Mouse (Mus musculus): ENCODE results near the gene Cox15.

Gene Cox15

DNA sequence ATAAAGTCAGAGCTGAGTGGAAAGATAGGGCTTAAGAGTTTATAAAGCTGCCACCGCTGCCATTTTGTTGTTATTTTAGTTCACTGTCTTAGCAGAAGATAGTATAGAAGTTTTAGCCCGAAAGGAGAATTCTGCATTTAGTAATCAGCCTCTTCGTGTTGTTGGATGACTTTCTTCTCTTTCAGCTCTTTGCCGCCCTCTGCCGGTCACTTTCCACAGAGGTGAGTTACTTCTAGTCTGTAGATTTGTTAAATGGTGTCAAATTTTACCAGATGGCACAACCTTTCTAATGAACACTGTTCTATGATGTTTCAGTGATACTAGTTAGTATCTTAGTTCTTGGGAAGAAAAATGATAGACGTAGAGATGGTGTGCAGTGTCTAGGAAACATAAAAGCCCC is 7.7 kb upstream of the Cox15 start:
- DNase-seq, result peak; percentile 35

DNA sequence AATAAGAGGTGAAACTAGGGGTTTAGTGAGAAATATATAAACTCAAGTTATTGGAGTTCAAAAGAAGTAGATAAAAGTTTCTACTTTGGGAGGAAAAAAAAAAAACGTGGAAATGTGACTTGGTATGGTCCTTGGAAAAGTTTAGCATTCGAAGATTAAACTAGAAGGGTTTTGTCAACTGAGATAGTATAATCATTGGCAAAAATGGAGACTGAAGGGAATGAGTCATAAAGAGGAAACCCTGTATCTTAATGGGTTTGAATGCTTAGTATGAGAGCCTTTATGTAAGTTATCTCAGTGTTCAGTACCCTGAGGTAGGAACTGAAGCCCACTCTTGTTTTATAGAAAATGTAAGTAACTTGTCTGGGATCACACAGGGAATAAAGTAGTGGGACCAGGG is 2.1 kb upstream of the Cox15 start:
- no peak for DNase-seq

DNA sequence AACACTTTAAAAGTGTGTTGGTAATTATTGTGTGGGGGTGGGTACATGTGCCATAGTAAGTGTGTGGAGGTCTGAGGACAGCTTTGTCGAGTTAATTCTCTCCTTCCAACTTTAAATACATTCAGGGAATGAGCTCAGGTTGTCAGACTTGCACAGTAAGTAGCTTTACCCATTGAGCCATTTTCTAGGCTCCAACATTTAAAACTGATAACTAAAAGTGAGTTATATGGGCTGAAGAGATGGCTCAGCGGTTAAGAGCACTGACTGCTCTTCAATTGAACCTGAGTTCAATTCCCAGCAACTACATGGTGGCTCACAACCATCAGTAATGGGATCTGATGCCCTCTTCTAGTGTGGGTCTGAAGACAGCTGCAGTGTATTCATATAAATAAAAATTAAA is 1.4 kb upstream of the Cox15 start:
- DNase-seq, result no peak

DNA sequence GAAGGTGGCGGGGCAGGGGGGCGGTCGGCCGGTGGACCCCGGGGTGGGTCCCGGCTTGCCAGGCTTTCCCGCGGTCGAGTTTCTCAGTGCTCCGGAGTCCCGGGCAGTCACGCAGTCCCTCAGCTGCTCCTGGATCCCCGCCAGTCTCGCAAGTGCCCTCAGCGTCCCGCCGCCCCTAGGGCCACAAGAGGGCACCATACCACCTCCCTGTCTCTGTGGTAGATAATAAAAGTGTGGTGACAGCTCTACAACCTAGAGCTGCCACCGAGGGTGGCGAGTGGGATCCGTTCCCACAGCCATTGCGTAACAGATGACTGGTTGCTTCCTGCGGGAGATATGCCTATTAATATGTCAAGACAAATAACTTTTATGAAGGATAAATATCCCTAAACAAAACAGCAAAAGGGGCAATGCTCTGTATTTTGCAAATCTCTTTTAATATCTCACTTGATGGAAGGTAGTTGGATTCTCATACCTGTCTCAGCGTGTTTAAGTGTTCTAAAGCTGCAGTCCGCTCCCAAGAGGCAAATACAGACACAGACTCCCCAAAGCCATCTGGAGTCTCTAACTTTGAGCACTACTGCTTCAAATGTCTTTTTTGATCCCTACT is 531 bp upstream of the Cox15 start:
- DNase-seq, result peak; percentile 93

DNA sequence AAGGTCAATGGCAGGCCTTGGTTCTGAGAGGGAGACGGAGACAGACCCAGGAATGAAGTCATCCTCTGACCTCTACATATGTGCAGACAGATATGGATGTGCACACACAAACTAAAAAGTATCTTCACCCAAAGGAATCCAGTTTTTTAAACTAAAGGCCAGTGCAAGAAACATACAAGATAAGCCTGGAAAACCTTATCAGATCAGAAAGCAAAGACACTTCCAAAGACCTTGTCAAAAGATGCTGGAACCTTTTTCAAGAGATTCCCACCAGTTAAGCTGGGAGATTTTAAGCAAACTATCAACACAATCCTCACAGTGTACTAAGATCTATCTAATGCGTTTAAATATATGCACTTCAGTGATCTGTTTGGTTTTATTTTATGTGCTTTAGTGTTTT is 2.8 kb downstream of the Cox15 start:
- no peak for DNase-seq

DNA sequence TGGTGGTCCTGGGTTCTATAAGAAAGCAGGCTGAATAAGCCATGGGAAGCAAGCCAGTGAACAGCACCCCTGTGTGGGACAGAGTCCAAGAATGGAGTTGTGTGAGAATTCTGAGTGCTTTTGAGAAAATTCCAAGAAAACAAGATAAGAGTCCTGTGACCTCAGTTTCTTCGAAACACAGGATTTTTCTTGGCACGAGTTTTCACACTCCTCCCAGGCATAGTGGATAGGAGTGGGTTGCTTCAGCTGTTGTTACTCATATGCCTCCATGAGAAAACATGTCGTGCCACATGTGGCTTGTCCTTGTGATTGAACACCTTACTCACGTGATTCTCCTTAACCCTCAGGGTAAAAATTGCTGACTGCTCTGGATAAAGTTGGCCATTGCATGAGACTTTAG is 4.9 kb downstream of the Cox15 start:
- DNase-seq, result no peak

DNA sequence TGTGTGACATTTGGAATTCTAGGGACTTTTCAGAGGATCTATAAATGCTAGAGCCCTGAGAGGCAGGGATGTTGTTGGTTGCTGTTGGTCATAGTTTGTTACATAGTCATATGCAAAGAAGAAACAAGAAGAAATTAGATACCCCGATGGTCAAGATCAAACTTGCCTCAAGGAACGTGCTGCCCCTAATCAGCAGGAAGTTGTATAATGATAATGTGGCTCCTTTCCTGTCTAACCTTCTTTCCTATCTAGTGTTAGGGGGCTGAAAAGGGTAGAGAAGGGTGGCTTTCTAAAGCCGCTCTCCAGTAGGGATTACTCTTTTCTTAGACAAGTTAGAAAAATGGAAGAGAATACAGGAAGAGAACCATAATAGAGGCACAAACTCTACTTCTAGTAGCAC is 7.1 kb downstream of the Cox15 start:
- DNase-seq, result no peak

DNA sequence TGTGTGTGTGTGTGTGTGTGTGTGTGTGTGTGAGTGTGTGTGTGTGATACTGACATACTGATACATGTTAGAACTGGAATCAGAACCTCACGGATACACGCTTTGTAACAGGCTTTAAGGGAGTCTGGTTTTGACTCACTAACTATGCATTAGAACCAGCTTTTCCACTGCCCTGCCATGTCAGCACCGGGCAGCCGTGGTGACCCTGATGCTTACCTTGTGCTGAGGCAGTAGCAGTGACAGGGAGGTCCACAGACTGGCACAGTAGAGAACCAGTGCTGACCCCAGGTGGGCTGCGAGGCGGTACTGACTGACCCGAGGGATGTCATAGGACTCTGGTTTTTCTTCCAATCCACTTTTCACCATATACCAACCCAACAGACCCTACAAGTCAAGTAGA is 9.4 kb downstream of the Cox15 start:
- no peak for DNase-seq

DNA sequence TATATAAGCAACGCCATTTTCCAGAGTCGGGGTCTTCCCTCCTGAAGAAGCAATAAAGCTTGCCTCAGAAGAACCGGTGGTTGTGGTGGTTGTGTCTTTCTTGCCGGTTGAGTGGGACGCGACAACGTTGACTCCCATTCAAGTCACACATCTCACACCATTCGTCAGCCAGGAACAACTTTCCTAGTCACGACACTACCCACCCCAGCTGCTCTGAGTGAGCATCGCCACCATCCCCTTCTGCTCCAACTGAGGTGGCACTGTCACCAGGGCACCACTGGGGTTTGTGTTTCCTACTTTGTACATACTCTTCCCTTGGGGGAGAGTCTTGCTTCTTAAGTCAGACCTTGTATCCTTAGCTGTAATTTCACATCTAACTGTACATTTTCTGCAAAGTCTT is 14.4 kb downstream of the Cox15 start:
- DNase-seq, result no peak

DNA sequence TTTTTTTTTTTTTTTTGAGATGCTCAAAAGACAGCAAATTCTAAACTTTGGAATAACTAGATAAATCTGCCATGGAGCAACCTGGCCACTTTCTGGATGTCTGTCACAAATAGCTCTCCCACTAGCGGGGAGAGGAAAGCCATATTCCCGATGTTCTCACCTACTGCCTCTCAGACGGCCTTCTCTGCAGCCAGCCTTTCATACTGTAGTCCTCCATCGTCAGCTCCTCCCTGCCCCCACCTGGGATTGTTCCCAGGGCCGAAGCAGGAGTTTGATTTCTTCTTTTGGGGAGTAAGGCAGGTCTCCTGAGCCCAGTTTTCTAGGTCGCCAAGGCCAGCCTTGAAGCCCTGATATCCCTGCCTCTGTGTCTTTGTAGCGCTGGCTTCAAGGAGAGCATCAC is 21.6 kb downstream of the Cox15 start:
- no peak for DNase-seq

DNA sequence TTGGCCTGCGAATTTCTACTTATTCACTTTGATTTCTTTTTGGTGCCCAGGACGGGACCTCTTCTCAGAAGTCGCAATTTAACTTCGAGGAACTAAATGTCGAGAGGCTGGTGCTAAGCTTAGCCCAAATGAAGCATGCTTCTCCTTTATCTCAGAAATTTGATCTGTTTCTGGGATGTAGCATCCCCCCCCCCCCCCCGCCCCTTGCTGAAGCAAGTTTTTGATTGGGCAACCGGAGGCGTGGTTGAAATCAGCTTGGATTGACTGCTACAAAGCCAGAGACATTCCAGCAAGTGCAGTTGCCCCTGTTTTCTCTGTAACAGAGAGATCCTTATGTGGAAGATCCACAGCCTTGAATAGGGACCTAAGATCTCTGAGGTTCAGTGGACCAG is 22.8 kb downstream of the Cox15 start:
- DNase-seq, result no peak

DNA sequence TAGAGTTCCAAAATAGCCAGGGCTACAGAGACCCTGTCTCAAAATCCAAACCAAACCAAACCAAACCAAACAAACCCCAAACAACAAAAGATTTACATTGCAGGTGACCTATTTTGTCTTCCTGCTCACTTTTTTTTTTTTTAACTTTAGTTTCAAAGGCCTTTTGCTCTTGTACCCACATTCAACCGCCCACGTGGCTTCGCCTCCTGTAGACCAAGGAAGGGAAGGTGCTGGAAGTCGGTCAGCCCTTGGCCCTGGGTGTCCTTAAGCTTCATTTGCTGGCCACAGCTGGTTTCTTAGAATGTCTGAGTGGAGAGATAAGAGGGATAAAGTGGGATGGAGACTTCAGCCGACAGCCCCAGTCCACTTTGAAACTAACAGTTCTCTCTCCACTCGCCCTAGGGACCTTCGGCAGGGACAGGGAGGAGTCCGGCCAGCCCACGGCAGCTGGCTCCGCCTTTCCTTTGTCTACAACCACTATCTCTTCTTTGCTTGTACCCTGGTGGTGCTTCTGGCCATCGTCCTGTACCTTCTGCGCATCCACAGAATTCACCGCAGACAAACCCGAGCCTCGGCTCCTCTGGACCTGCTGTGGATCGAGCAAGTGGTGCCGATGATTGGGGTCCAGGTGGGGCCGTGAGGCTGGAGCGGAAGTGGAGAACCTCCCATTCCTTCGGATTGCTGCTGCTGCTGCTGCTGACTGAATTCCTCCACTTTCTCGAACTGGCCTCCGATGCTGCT is 23.3 kb downstream of the Cox15 start:
- no peak for DNase-seq

DNA sequence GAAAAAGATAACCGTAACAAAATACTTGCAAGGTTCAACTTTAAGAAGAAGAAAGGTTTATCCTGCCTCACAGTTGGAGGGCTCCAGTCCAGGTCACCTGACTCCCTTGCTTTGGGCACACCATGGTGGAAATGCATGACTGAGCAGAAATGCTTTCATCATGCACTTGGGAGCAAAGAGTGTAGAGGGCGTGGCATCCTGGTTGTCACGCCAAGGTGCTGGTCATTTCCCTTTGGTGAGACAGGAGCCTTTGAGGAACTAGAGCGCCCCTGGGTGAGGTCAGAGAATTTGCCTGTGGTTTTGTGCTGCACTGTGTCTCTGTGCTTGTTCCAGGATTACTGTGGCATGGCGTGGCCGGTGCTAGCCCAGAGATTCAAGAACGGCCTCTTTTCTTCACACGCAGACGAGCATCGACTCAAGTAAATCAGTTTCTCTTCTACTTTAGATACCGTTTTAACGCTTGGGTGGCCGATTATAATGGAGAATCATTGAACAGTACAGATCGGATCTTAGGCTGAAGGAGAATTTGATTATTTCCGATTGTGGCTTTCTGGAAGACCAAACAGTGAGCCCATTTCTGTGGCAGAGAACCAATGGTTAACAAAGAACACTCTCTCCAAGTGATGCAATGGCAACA is 26.2 kb downstream of the Cox15 start:
- DNase-seq, result no peak

DNA sequence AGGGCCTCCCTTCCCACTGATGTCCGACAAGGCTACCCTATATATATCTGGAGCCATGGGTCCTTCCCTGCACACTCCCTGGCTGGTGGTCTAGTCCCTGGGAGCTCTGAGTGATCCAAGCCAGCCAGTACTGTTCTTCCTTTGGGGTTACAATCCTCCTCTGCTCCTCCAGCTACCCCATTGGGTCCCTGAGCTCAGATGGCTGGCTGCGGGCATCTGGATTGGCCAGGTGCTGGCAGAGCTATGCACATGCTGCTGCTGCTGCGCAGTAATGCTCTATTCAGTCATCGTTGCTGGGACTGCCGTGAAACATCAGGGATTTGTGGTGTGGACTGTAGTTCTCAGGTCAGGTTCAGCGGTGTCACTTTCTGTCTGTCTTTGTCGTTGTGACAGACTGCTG is 28.0 kb downstream of the Cox15 start:
- DNase-seq, result no peak

DNA sequence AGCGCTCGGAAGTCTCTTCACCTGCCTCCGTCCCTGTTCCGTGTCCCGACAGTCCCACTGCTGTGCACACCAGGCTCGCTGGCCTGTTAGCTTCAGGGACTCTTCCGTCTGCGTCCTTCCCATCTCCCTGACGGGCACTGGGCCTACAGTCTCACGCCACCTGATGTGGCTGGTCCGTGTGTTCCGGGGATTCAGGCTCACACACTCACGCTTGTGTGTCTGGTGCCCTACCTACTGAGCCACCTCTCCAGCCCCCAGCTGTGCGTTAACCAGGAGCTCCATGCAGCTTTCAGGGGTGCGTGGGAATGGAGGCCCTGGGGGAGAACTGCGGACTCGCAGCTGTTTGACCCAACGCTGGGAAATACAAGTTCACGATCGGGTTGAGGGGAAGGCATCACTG is 28.6 kb downstream of the Cox15 start:
- DNase-seq, result no peak

DNA sequence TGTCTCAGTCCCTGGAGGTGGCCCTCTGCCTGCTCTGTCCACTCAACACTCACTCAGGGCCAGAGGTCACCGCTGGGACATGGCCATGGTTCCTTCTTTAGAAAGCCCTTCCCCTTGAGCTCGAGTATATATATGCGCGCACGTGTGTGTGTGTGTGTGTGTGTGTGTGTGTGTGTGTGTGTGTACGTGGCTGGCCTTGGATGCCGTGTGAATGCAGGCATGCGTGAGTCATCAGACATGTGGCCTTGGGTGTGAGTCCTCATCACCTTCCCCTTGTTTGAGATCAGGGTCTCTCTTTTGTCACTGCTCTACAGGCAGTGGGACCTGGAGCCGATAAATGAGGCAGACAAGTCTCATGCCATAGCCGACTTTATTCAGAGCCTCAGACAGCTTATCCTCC is 29.3 kb downstream of the Cox15 start:
- no peak for DNase-seq

DNA sequence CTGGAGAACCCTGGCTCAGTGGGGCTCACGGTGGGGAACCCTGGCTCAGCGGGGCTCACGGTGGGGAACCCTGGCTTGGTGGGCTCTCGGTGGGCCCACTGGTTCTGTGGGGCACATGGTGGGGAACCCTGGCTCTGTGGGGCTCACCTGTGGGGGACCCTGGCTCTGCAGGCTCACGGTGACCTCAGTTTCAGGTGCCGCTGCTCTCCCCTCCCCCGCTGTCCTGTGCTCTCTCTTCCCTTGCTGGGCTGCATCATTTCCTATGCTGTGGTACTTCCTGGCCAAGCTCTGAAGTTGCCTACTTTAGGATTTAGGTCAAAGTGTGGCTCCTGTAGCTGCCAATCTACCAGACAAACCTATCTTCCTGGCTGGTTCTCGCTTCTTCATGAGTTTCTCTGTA is 29.9 kb downstream of the Cox15 start:
- no peak for DNase-seq

DNA sequence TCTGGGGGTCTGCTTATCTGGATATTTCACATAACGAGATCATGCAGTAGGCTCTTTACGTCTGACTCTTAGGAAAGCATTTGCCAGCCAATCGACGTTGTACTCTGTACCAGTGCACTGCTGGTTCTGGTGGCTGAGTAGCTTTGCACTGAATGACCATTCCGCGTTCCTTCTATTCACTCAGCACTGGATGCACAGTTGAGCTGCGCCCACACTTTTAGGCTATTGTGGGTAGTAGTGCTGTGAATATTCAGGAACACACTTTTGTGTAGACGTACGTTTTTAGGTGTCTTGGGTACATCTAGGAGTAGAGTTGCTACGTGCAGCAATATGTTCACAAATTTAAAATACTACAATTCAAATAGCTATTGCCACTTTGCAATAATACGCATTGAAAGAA is 32.7 kb downstream of the Cox15 start:
- DNase-seq, result no peak

DNA sequence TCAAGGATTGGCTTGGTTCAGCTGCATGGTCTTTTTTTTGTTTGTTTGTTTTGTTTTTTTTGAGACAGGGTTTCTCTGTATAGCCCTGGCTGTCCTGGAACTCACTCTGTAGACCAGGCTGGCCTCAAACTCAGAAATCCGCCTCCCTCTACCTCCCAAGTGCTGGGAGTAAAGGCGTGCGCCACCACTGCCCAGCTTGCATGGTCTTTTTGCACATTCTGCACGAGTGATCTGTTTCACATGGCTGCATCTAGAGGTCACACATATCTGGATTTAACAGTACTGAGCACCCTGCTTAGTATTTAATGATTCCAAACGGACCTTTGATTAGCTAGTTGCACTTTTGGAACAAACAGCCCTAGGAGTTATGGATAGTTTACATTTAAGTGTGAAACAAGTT is 40.8 kb downstream of the Cox15 start:
- no peak for DNase-seq

DNA sequence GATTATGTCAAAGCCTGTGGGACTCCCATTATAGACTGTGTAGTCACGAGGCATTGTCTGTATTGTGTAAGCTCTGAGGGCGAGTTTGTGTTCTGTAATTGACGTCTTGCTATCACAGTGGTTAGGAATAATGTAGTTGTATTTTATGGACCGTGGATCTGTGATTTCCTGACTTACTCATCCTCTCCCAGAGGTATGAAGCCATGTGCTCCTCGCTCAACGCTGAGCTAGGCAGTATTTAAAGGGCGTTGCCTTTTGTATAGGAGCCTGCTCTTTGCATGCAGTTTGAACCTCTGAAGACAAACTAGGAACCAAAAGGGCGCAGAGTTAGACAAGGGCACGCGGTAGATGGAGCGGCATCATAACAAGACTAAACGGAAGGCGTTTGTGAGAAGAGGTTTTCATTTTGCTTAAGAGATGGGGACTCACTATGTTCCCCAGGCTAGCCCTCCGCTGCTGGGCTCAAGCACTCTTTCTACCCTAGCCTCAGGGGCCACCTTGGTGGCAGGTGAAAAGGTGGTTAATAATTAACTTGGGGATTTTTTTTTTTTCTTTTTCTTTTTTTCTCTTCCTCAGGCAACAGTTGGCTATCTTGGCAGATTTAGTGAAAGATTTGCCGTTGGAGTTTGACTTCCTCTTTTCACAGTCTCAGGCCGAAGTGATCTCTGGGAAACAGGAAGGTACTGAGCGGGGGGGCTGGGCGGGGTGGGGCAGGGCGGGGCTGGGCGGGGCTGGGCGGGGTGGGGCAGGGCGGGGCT is 41.5 kb downstream of the Cox15 start:
- no peak for DNase-seq

DNA sequence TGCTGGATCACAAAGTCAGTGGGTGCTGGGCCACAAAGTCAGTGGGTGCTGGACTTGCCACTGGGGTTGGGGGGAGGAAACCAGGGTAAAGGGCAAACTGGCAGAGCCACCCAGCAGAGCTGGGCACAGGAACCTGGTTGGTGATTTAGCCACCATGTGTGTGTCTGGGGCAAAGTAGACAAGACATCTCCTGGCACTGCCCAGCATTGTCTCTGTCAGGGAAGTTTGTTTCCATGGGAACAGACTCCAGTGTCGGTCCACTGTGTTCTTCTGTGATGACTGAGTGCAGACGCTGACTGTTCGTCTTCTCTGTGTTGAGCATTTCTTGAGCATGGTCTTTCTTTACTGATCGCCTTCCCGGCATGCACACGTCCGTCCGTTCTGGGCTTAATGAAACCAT is 43.5 kb downstream of the Cox15 start:
- DNase-seq, result no peak

DNA sequence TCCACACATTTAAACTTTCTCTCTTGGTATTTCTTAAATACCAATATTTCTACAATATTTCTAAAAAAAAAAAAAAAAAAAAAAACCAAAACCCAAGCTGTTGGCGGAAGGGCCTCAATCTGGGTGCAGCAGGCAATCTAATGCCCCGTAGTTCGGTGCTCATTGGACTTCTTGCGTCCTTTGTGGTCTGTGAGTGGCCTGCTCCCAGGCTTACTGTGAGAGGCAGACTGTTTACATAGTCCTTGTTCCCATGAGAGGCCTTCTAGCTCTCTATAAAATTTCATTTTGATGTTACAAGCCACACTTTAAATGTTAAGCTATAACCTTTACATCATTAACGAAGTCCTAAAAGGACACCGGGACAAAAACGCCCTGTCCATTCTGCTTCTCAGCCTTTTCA is 44.6 kb downstream of the Cox15 start:
- DNase-seq, result no peak

DNA sequence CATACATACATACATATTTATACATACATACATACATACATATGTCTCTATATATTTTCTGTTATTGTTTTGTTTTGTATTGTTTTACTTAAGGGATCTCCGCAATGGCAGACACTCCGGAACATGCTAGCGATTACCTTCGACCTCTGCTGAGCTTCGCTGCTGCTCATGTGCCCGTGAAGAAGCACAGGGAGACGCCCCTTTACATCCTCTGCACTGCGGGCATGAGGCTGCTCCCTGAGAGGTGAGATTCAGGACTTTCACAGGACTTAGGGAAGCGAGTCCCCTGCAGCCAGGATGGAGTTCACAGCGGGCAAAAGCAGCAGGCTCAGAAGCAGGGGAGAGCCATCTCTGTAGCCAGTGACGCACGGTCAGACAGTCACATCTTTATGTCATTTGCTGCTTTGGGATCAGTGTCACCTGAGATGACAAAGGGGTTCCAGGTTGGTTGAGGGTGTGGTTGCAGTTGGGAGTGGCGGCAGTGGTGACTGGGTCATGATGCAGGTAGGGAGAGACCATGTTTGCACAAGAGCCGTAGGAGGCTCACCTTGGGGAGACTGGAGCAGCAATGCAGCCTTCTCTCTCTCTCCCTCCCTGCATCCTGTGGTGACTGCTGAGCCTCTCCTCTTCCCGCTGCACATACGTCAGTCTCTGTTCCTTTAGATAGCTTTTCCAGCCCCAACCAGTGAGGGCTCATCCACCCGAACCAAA is 47.9 kb downstream of the Cox15 start:
- no peak for DNase-seq

Data from cerebellum, adult 9-11 months (tissue).